Mouse (Mus musculus): ENCODE measurements at regions not wholly inside any gene's neighbourhood (a gene's known extent, or its start where the extent isn't known, plus 50 kb on each side); places are given as distances from the start of the nearest gene placed in this dataset.

GRCm38 (mm10) chr15:64448581-64449140, 368.8 kb upstream of the Gm21798 start:
- TF ChIP-seq POLR2A (IDR thresholded peaks at IDR 0.05; ENCODE audit: low read depth, low read length) (no peak), CTCF (IDR thresholded peaks at IDR 0.05; ENCODE audit: extremely low read depth, insufficient read length, insufficient replicate concordance, low read depth, low read length) (no peak)
